Mouse (Mus musculus) liver, adult 2 months (tissue): ENCODE measurements at regions not wholly inside any gene's neighbourhood (a gene's known extent, or its start where the extent isn't known, plus 50 kb on each side); places are given as distances from the start of the nearest gene placed in this dataset.

Source experiments
- CTCF ChIP-seq: fragments of 200-500 bp; IDR thresholded peaks from 2 replicates; pipeline ENCODE4 v1.5.1; 2011; ENCODE audit warnings: low read depth, low read length, control low read depth
- POLR2A ChIP-seq: fragments of 200-500 bp; IDR thresholded peaks from 2 replicates; pipeline ENCODE4 v1.6.1; 2011; ENCODE audit warnings: low read length, control low read depth; ENCODE audit not compliant: insufficient read depth; ENCODE audit errors: extremely low read depth

- TF ChIP-seq POLR2A (no peak), CTCF (no peak)
Measured at GRCm38 (mm10) chr13:31472366-31472765, 83.6 kb upstream of the Foxq1 start.
